Mouse (Mus musculus) ES-Bruce4 (cell line): ENCODE data around the gene Trmt61a.
"Not testable (repeated sequence)": the region's sequence is repeated elsewhere in the genome, so short reads cannot be mapped to it uniquely, and the experiment has no call there.

ENCODE experiments used
- CTCF ChIP-seq: IDR thresholded peaks from one replicate; pipeline ENCODE4 v1.8.1; 2011; ENCODE audit warnings: low read depth, low read length
- EP300 ChIP-seq: IDR thresholded peaks from 2 replicates; pipeline ENCODE4 v1.6.1; 2011; ENCODE audit warnings: low read depth, low read length; ENCODE audit not compliant: insufficient read depth
- POLR2A ChIP-seq: IDR thresholded peaks from one replicate; pipeline ENCODE4 v1.8.1; 2011; ENCODE audit warnings: low read length; ENCODE audit not compliant: insufficient read depth

GRCm38 (mm10) chr12:111713880-111714279 lies 36.0 kb downstream of the Trmt61a start:
- TF ChIP-seq POLR2A, CTCF, EP300: not testable (repeated sequence)
